Mouse (Mus musculus) erythroid progenitor cell, adult 5-6 weeks (primary cell): ENCODE results near the gene Sec1. TPM values are rescaled to one million over a fixed set of nuclear protein-coding genes. Genes with fewer than 3 reads are reported as not detected.

Experiments
- ATAC-seq: replicated peaks from 2 replicates; pipeline ENCODE4 v1.8.0; 2016; ENCODE audit warnings: moderate number of reproducible peaks, mild to moderate bottlenecking, moderate TSS enrichment, inconsistent platforms; ENCODE audit not compliant: poor library complexity, low FRiP score, severe bottlenecking
- total RNA-seq, 2 experiments: library from RNA; stranded (forward) in 1 of 2; stranded (reverse) in 1 of 2; fragments of 150-400 nt in 1 of 2; fragments of 186-747, 209-891 nt in 1 of 2; gene quantifications; 2 replicates each; pipeline versions ENCODE4 v1.2.3 to v1.2.4; 2015 to 2017; ENCODE audit warnings: low replicate concordance in 2 of 2

Sec1 gene
- total RNA-seq, 2 experiments from 2014 or later, result not detected

DNA sequence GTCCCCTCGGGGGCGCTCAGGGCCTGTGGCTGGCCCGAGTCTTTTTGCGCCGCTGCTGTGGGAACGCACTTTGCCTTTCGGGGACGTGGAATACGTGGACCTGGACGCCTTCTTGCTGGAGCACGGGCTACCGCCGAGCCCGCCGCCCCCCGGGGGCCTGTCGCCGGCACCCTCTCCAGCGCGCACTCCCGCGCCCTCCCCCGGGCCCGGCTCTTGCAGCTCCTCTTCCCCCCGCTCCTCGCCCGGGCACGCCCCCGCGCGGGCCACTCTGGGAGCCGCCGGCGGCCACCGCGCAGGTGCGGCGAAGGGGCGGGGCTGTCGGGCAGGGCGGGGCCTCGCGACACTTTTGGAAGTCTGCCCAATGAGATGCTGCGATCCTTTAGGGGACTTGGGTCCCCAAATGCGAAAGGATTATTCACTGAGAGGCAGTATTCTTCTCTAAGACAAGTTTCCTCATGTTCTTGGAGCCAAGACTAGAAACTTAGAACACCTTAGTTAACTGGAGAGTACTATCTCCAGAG is 12.6 kb upstream of the Sec1 start:
- ATAC-seq, result 0 out of 2 replicates have a peak, but pooled peaks have one; percentile 4

DNA sequence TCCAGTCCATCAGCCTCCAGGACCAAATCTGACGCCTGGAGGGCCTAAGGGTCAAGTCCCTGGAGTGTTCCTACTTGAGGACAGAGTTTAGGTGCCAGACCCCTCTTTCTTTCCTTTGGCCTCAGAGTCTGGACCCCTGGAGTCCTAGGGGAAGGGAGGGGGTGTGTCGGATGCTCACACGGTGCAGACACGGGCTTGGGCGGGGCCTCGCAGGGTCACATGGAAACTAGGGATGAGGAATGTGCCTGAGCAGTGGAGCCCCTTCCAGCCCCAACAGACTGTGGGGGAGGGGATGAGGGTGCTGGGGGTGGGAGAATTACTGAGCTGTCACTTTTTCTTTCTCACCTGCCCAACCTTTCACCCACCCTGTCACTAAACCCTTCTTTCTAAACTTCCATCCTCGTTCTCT is 11.7 kb upstream of the Sec1 start:
- ATAC-seq, result no peak

DNA sequence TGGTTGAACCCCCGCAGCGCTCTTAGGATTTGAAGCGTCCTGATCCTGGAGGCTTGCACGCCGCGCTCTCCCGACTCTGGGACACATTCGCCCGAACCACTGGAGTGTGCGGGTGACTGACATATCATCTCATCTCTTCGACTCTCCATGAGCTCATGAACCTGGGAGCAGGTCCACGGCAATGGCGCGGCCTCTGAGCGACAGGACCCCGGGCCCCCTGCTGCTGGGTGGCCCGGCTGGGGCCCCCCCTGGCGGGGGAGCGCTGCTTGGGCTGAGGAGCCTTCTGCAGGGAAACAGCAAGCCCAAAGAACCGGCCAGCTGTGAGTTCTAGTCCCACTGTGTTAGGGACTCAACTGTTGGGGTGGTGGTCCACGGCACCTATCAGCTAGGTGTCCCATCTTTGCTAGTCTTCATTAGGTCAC is 11.3 kb upstream of the Sec1 start:
- ATAC-seq, result no peak

DNA sequence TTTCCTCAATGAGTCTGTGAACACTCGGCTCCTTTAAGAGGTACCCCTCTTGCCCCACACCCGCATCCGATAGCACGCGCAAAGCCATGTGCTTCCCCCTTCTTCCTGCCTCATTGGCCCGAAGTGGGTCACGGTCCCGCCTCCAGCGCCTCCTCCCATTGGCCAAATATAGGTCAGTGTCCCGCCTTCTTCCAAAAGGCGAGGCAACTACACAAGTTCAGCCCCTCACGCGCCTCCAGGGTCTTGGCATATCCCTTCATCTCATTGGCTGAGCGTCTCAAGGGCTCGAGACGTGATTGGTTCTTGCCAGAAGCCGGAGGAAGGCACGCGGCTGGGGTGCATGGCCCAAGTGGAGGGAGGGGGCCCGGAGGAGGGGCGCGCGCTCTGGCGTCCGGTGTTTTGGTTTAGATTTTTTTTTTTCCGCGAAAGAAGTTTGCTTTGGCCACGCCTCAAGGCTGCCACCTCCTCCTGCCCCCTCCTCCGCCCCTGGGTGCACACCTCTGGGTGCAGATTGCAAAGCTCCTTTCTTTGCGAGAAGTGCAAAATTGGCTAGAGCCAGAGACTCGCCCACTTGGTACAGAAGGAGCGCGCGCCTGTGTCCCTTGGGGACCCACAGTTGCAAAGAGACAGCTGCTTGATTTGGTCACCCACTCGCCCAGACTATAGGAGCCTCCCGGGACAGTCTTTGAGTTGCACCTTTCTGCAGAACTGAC is 10.7 kb upstream of the Sec1 start, which contains the start of gene Dbp:
TSS of gene Dbp (plus strand) at position 359 of the 713 bp plus-strand sequence.
- ATAC-seq, result peak; percentile 79

DNA sequence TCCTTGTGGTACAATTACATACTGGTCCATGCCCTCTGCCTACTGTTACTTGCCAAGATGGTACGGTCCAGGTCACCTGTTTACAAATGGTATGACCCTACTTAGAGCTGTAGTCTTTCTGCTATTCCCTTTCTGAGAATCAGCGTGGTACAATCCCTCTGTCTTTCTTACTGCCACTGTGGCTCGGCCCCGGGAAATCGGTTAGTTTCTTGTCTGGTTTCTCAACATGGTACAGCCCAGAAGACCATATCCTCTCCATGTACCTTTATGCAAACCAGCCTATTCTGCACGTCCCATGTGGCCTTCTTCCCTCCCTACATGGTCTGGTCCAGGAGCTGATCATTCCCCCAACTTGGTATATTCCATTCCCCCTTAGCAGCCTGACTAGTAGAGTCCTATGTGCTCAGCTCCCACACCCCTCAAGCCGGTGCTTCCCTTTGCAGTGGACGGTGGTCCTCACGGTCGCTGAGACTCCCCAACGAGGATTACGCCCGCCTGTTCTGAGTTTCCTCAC is 9.9 kb upstream of the Sec1 start:
- no peak for ATAC-seq

DNA sequence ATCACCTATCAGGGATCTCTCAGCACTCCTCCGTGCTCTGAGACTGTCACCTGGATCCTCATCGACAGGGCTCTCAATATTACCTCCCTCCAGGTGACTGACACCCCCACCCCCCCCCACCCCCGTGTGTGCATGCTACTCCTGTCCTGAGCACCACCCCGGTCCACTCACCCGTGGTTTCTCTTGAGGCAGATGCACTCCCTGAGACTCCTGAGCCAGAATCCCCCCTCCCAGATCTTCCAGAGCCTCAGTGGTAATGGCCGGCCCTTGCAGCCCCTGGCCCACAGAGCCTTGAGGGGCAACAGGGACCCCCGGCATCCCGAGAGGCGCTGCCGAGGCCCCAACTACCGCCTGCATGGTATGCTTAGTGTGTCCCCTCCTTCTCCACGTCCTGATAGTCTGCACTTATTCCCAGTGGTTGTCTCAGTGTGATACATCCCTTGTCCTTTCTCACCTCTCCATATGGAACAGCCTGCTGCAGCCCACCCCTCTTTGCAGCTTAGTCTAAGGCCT is 9.4 kb upstream of the Sec1 start:
- no peak for ATAC-seq

DNA sequence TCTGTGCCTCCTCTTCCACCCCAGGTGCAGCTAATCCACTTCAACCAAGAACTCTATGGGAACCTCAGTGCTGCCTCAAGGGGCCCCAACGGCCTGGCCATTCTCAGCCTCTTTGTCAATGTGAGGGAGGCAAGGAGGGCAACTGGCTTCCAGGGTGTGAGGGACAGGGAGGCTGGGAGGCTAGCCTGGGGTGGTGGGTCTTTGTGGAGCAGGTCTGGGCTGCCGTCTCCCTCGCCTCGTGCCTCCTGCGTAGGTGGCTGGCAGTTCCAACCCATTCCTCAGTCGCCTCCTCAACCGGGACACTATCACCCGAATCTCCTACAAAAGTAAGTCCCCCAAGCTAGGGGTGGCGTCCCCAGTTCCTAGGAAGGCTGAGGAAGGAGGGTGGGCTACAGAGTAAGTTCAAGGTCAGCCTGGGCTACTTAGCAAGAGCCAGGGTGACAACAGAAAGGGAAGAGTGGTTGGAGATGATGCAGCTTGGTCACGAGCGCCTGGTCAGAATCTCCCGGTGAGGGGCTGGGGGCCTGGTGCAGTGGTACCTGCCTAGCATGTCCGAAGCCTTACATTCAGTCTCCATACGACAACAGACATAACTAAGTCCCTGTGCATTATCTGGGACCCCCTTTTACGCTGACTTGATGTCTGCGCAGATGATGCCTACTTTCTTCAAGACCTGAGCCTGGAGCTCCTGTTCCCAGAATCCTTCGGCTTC is 8.8 kb upstream of the Sec1 start:
- ATAC-seq, result no peak

DNA sequence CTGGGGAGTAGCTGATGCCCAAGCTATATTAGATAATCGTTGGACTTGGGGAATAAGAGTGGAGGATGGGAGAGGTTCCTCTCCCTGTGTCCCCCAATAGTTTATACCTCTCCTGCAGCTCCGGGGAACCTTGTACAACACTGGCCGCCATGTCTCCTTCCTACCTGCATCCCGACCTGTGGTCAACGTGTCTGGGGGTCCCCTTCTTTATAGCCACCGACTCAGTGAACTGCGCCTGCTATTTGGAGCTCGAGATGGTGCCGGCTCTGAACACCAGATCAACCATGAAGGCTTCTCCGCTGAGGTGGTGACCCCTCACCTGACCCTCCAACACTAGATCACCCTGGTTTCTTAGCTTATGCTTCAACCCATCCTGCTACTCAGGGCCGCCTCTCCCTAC is 8.1 kb upstream of the Sec1 start:
- ATAC-seq, result no peak

DNA sequence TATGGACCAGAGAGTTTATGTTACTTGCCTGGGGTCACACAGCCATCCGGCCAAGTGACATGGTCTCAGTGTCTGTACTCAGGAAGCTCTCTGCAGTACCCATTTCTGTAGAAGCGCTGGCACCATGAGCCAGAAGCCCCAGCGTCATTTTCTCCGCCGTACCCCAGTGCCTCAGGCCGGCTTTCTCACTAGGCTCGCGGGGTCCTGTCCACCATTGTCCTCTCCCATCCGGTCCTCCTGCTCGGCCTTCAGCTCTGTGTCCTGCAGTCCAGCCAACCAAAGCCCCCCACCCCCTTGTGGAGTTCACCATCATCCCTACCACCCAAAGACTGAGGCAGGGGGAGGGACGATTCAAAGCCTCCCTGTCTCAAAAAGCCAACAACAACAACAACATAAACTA is 7.4 kb upstream of the Sec1 start:
- no peak for ATAC-seq

DNA sequence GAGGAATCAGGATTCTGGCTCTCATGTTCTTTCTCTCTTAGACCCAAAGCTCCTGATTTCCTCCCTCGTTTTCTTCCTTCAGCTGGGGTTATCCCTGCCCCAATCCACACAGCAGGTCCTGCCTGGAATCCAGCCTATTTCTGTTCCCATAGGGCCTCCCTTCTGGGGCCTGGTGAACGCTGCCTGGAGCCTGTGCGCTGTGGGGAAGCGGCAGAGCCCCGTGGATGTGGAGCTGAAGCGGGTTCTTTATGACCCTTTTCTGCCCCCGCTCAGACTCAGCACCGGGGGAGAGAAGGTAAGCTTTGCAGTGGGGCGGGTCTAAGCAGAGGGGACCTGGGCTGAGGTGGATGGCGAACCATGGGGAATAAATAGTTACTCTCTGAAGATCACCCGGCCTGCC is 6.9 kb upstream of the Sec1 start:
- ATAC-seq, result no peak

DNA sequence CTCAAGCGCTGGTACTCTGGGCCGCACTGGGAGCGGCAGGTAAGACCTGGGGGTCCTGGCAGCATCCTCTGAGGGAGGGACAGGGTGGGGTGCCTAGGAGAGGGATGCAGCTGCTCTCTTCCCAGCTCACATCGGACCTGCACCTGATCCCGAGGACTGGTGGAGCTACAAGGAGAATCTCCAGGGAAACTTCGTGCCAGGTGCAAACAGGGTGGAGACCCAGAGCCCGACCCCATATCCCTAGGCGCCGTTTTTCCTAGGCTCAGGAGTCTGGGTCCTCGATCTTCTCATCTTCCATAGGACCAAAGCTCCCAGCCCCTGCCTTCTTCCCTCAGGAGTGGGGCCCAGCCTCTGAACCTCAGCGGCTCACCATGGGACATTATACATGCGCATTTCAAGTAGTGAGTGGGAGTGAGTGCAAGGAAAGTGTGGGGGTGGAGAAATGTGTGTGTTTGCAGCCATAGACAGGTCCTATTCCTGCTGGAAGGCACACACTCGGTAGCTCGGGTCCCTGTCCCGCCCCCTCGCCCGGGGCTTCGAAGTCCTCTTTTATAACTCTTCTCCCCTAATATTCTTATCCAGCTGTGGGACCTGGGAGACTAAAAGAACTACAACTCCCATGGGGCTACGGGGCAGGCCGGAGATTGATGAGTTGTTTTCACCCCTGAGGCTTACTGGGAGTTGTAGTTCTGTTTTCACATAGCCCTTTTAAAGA is 6.3 kb upstream of the Sec1 start:
- no peak for ATAC-seq

DNA sequence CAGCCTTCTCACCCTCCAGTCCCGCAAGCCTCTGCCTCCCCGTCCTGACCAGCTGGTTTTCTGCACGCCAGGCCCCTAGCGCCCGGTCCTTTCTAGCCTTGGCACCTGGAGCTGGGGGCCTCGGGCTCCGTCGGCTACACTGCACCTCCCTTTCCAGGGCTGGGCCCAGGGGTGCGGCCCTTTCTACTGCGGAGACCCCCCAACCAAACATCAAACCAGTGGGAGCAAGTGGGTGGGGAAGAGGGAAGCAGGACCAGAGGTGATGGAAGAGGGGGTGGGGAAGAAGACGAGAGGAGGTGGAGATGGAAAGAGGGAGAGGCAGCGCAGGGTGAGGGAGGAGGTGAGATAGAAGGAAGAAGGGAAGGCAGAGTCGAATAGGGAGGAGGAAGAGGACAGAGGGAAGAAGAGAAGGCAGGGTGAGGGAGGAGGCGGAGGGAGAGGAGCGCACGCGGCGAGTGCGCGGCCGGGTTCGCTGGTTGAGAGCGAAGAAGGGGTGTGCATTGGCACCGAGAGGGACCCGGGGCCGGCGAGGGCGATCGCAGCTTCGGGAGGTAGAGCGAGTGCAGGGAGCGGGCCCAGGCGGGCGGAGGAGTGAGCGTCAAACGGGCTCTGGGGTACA is 5.4 kb upstream of the Sec1 start, which contains the start of gene Car11:
TSS of gene Car11 (plus strand) at position 321 of the 619 bp plus-strand sequence.
- ATAC-seq, result no peak

DNA sequence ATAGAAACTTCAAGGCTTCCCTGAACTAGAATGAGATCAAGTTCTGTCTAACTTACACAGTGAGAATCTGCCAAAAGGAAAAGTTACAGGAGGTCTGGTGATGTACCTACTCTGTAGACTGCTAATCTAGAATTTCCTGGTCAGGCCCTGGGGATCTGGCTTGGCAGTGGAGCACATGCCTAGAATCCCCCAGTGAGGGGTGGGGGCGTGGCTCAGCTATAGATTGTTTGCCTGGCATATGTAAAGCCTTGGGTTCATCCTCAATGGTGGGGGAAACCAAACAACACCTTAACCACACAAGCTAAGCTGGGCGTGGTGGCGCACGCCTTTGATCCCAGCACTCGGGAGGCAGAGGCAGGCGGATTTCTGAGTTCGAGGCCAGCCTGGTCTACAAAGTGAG is 3.7 kb upstream of the Sec1 start:
- ATAC-seq, result no peak

DNA sequence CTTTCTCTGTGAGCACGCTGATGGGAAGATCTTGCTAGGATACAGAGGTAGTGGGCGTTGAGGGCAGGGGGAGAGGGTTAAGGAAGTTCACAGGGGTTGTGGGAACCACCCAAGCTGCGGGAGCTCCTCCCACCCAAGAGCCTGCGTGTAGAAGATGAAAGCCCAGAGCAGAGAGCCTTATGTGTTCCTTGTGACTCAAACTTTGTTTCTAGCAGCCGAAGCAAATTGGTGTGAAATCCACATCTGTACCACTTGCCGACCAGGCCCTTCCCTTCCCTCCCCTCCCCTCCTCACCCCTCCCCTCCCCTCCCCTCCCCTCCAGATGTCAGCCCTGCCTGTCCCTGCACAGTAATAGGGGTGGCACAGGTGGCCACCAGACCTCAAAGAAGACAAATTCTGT is 896 bp upstream of the Sec1 start:
- no peak for ATAC-seq

DNA sequence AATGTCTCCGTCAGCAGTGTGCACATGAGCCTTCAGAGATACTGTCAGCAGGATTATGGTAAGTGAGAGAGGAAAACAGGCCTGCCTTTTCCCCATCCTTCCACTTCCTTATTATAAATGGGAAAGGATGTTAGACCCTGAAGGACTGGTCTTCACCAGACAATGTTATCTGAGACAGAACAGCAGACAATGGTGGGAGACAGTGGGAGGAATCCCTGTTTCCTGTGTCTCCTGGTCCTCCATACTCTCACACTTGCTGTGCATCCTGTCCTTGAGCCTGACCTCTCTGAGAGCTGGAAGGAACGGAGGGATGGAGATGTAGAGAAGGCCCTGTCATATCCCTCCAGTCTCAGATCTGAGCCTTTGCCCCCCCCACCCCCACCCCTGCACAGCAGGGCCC is 1.8 kb downstream of the Sec1 start:
- no peak for ATAC-seq

DNA sequence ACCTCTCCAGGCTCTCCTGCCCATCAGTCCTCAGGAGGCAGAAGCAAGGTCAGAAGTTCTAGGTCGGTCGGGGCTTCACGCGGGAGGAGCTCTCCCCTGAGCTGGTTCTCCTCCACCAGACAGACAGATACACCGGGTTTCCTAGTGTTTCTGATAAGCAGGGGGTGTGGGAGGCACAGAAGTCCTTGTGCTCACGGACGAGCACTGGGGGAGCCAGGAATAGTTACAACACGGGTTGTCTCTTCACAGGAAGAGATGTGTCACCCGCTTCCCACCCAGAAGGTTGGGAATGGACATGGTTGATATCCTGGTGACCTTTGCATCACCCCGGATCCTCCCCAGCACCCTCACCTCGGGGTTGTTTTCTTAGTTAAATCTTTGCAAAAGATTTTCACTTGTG is 4.4 kb downstream of the Sec1 start:
- ATAC-seq, result no peak

DNA sequence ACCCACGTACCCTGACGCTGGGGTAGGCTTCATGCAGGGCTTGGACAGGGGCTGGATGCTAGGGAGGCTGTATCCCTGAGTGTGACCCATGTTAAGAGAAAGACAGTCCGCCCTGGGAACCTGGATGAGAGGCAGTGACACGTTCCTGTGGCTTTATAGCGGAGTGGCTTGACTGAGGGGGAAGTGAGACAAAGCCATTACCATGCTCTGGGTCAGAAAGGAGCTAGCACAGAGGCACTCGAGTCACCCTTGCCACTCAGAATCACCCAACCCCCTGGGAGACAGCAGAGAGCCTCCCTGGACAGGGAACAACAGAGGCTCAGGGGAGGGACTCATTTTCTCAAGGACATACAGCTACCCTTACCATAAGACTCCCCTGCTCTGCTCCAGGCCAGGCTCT is 5.1 kb downstream of the Sec1 start:
- no peak for ATAC-seq

DNA sequence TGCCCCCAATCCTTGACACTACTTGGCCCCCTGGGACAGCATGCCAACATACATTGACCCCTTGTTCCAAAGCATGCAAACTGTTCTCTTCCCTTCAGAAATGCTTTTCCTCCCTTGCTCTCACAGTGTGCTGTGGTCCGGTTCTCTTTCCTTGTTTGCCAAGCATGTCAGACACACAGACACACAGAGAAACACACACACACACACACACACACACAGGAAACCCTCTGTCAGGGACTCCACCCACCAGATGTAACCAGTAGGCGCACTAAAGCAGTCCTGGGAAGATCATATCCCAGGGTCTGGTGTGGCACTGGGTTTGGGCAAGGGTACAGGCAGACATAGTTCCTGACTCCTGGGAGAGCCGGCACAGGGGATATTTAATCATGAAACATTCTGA is 7.4 kb downstream of the Sec1 start:
- no peak for ATAC-seq

DNA sequence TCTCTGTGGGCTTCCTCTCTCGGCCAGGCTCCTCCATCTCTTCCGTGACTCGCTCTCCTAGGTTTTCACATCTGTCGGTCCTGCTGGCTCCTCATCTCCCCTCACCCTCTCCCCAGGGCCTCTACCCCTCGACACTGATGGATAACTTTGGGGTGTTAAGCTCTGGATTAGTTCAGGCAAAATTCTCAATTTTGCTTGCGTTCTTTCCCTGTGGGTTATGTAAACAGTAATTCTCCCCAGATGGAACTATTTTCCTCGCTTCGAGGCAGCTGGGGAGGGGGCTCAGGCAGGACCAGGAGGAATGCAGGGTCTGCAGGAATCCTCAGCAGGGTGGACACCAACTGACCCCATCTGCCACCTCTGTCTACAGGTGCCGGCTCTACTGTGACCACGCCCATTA is 8.4 kb downstream of the Sec1 start:
- ATAC-seq, result no peak
